Mouse (Mus musculus) ES-E14 (cell line): ENCODE results near the gene Ildr2.

Source experiments
- CHD2 ChIP-seq: IDR thresholded peaks from 2 replicates; pipeline ENCODE4 v1.6.1; 2014; ENCODE audit warnings: mild to moderate bottlenecking, low read depth, low read length, inconsistent platforms
- HCFC1 ChIP-seq: IDR thresholded peaks from 2 replicates; pipeline ENCODE4 v1.6.1; 2012; ENCODE audit warnings: low read length, inconsistent platforms, borderline replicate concordance; ENCODE audit not compliant: insufficient read depth
- ZC3H11A ChIP-seq: IDR thresholded peaks from 2 replicates; pipeline ENCODE4 v1.6.1; 2012; ENCODE audit warnings: low read depth, mild to moderate bottlenecking, inconsistent platforms, low read length, borderline replicate concordance

GRCm38 (mm10) chr1:166313637-166314036, 59.7 kb downstream of the Ildr2 start:
- no peak for TF ChIP-seq HCFC1
- TF ChIP-seq CHD2 = no peak
- TF ChIP-seq ZC3H11A = no peak
